In the genomic region with DNA sequence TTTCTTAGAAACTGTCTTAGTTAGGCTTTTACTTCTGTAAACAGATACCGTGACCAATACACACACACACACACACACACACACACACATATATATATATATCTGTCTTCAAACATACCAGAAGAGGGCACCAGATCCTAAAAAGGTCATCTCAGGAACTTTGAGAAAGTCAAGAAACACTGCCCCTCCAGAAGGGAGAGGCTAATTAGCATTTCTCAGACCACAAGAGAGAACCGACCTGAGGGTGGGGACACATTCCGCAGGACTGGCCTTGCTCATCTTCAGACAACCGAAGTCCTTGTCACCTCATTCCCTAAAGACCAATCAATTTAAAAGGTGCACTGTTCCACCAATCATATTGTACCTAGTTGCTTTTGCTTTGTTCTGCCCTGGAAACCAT, we compare ENCODE assay signal across 29 mouse cellular contexts. TPM values are rescaled to one million over a fixed set of nuclear protein-coding genes. Genes with fewer than 3 reads are reported as not detected.
DNase-seq lines count a peak whose midpoint lies in the region; TF ChIP-seq lines count a peak whose summit lies in the region.
"Had no signal": no experiment of that assay in that cellular context is flagged by ENCODE, and none has a peak within 500 bp of the region (broad histone marks: within the 10 kb centered on the region; RNA-seq: fewer than 3 reads in every experiment).

No protein-coding gene starts in this region.

- H3K4me3 ChIP-seq in layer of hippocampus, adult 2 months = no peak overlapping the region
- H3K4me3 ChIP-seq: erythroblast, embryonic 14.5 days; forebrain, embryonic 12.5 days; heart, adult 2 months; heart, embryonic 13.5 days; hindbrain, embryonic 10.5 days; hindbrain, embryonic 15.5 days; left cerebral cortex, adult 2 months; limb, embryonic 13.5 days; midbrain, embryonic 13.5 days; stomach, embryonic 15.5 days had no signal

- no peak overlapping the region for H3K27ac ChIP-seq in layer of hippocampus, adult 2 months
- H3K27ac ChIP-seq: forebrain, embryonic 12.5 days; heart, adult 2 months; heart, embryonic 13.5 days; hindbrain, embryonic 10.5 days; hindbrain, embryonic 15.5 days; limb, embryonic 13.5 days; macrophage; midbrain, embryonic 13.5 days; stomach, embryonic 15.5 days had no signal

- DNase-seq in layer of hippocampus, adult 2 months (ENCODE audit: low spot score in 2 of 2) = no peak
- DNase-seq in layer of hippocampus, adult 11-12 months (ENCODE audit: low spot score) = no peak
- DNase-seq in ES-CJ7 (ENCODE audit: low read depth, low spot score) (peak; percentile 98), ZHBTc4 (ENCODE audit: low read depth, low spot score) (peak; percentile 97)
- no peak for DNase-seq in right cerebral cortex, postnatal 25 days
- DNase-seq in cerebellum, adult 11 months = no peak
- no peak for DNase-seq in kidney, postnatal 25 days
- DNase-seq: adrenal gland, adult 2 months; adrenal gland, postnatal 36 days; cerebellum, adult 2 months; cerebellum, postnatal 14 days; forebrain, postnatal 0 days; heart, adult 2 months; heart, postnatal 10 days; kidney, adult 18-20 months; kidney, postnatal 4 days; layer of hippocampus, adult 9-11 months; thymus, postnatal 25 days had no signal

- TF ChIP-seq CTCF in layer of hippocampus, adult 2 months (conservative IDR thresholded peaks at IDR 0.05) = 0 out of 2 replicates have a peak, but pooled peaks have one; percentile 7

RNA-seq across cellular contexts. Expression of a gene that starts 46.0 kb away (rescaled TPM):
- 10 to 100 TPM; 75.5 to 80.8 TPM for total RNA-seq in layer of hippocampus, adult 2 months (2021)
- total RNA-seq: megakaryocyte-erythroid progenitor cell, adult 5-6 weeks had no signal

RNA-seq across cellular contexts. Expression of a gene that starts 53.5 kb away (rescaled TPM):
- 10 to 100 TPM; 66.6 to 72.7 TPM for total RNA-seq in layer of hippocampus, adult 2 months (2021)

RNA-seq across cellular contexts. Expression of a gene that starts 56.2 kb away (rescaled TPM):
- total RNA-seq in layer of hippocampus, adult 2 months (2021) = 10 to 100 TPM; 18.6 to 19.6 TPM

Comparison
In these comparisons a context has a peak if more than half of its experiments do, and no peak if none do; other contexts are left out.
1. DNase-seq: peak in ES-CJ7 (single experiment) and ZHBTc4 (single experiment); none in layer of hippocampus, adult 2 months (0 of 2), layer of hippocampus, adult 11-12 months (single experiment), right cerebral cortex, postnatal 25 days (single experiment), cerebellum, adult 11 months (single experiment) and kidney, postnatal 25 days (0 of 2).